Mouse (Mus musculus): ENCODE data around the gene Fzd2.

Gene Fzd2

DNA sequence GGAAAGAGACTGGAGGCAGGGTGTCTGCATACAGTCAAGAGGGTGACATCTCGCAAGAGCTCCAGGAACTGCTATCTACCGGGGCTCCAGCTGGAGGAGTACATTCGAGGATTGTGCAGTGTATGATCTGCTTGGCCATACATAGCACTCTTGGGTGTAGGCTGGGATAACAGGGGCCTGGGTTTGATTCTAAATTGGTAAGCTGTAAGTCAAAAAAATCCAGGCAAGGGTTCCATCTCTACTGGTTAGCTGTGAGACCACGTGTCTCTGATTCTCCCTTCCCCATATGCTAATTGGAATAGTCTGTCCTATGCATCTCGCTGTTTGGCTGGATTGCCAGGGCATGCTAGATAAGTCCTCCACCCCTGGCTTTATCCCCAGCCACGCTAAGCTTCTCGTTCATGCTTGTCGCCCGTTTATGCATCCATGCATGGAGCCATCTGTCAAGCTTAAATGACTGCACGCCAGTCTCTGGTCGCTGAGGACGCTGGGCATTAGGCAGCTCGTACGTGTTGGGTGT, 20.8 kb downstream of the Fzd2 start:
- no peak for DNase-seq (ENCODE audit: low read depth, low spot score)
- H3K27me3 ChIP-seq (ENCODE audit: control insufficient read depth, insufficient read depth, low read length, poor library complexity, severe bottlenecking): no peaks in the 10 kb centered on the region; the same call in 1 of the 2 replicates
- no peaks in the 10 kb centered on the region for H3K36me3 ChIP-seq (ENCODE audit: control insufficient read depth, insufficient read depth, low read length, poor library complexity, severe bottlenecking)

DNA sequence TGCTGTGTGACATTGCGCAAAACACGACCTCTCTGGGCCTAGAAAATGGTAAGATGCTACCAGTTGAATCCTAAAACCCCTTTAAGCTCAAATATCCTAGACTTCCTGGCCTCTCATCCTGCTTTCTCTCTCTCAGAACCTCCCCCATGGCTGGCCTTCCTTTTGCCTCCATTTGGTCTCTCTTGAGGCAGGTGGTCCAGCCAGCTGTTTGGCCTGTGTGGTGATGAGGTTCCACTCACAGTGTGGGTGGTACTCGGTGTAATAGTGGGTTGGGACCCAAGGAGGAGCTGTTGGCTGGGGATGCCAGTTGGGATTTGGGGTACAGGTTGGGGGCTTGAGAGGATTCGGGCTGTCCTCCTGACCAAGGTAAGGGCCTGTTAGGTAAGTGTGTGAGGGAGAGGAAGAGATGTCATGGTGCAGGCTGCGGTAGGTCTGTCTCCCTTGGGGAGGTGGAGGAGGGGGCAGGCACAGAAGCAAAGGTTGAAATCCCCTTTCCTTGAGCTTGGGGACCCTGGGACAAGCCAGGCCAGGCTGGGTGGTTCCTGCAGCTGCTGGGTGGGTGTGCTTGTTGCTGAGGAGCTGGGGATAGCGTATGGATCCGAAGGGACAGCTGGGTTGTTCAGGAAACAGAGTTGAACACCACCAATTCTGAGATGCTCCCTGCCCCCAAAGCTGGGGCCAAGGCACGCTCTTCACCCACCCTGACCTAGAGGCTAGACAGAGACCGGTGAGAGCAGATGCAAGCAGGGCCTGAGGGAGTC, 23.2 kb downstream of the Fzd2 start:
- no peaks in the 10 kb centered on the region for H3K36me3 ChIP-seq (ENCODE audit: control insufficient read depth, insufficient read depth, low read length, poor library complexity, severe bottlenecking)
- no peaks in the 10 kb centered on the region; the same call in 1 of the 2 replicates for H3K27me3 ChIP-seq (ENCODE audit: control insufficient read depth, insufficient read depth, low read length, poor library complexity, severe bottlenecking)
- DNase-seq (ENCODE audit: low read depth, low spot score): no peak

DNA sequence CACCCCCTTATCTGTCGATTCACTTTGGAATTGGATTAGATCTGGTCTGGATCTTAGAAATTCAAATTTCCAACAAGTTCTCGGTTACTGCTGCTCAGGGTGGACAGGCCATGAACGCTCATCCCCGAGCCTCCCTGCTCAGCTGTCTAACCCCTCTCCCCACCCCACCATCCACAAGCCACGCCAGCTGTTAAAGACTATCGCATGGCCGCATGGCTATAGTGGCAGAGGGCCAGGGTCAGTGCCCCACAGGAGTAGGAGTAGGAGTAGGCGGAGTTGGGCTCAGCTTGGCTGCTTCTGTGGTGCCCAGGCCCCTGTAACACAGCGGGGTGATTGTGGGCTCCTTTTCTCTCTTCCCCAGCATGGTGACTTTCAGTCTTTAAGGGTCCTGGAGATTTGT, 24.3 kb downstream of the Fzd2 start:
- Histone ChIP-seq H3K27me3 (ENCODE audit: control insufficient read depth, insufficient read depth, low read length, poor library complexity, severe bottlenecking) (no peaks in the 10 kb centered on the region; the same call in 1 of the 2 replicates), H3K36me3 (ENCODE audit: control insufficient read depth, insufficient read depth, low read length, poor library complexity, severe bottlenecking) (no peaks in the 10 kb centered on the region)
- no peak for DNase-seq (ENCODE audit: low read depth, low spot score)

DNA sequence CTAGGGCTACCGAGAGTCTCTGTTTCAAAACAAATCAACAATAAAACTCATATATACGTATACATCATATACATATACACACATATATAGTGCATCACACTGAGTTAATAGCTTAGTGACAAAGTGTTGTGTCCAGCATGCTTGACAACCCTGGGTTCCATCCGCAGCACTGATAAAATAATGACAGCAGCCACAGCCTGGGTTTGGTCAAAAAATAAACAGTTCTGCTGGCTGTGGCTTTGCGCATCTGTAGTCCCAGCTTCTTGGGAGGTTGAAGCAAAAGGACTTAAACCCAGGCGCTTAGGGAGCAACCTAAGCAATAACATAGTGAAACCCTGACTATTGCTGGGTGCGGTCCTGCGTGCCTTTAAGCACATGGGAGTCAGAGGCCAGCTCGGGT, 25.2 kb downstream of the Fzd2 start:
- Histone ChIP-seq H3K27me3 (ENCODE audit: control insufficient read depth, insufficient read depth, low read length, poor library complexity, severe bottlenecking) (no peaks in the 10 kb centered on the region; the same call in 1 of the 2 replicates), H3K36me3 (ENCODE audit: control insufficient read depth, insufficient read depth, low read length, poor library complexity, severe bottlenecking) (no peaks in the 10 kb centered on the region)
- DNase-seq (ENCODE audit: low read depth, low spot score): no peak

DNA sequence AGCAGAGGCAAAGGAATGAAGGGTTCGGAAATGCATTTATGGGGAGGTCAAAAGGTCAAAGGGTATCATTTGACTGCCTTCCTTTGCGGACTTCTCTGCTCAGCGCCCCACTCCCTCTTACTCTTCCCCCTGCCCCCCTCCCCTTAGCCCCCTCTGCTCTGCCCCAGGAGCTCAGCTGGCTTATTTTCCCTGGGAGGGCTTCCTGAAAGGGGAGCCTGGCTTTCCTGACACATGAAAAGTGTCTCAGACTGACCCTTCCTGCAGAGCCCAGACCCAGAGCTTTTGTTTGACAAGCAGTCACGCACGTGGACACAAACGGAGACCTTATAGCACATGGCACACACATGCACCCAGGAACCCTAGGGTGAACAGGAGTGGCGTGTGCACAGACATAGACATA, 26.5 kb downstream of the Fzd2 start:
- no peak for DNase-seq (ENCODE audit: low read depth, low spot score)

DNA sequence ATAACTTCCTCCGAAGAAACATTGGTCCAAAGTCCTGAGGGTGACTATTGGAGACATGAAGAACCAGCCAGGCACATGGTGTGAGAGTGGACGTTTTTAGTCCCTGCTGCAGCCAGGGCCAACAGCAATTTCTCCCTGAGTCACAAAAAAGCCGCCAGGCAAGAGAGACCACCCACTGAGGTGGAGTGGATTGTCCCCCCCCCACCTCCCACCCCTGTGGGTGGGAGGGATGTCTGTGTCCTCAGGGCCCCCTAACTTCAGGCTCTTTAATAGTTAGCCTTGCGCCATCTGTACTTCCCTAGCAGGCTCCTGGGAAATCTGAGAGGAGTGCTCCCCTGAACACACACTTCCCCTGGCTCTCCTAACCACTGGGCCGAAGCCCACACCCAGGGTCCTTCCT, 27.0 kb downstream of the Fzd2 start:
- DNase-seq (ENCODE audit: low read depth, low spot score): no peak
- no peaks in the 10 kb centered on the region for H3K36me3 ChIP-seq (ENCODE audit: control insufficient read depth, insufficient read depth, low read length, poor library complexity, severe bottlenecking)
- no peaks in the 10 kb centered on the region for H3K27me3 ChIP-seq (ENCODE audit: control insufficient read depth, insufficient read depth, low read length, poor library complexity, severe bottlenecking)

More for the DNA sequence above, 26.5 kb downstream of the Fzd2 start:
- no peaks in the 10 kb centered on the region for H3K36me3 ChIP-seq (ENCODE audit: control insufficient read depth, insufficient read depth, low read length, poor library complexity, severe bottlenecking)
- no peaks in the 10 kb centered on the region for H3K27me3 ChIP-seq (ENCODE audit: control insufficient read depth, insufficient read depth, low read length, poor library complexity, severe bottlenecking)

DNA sequence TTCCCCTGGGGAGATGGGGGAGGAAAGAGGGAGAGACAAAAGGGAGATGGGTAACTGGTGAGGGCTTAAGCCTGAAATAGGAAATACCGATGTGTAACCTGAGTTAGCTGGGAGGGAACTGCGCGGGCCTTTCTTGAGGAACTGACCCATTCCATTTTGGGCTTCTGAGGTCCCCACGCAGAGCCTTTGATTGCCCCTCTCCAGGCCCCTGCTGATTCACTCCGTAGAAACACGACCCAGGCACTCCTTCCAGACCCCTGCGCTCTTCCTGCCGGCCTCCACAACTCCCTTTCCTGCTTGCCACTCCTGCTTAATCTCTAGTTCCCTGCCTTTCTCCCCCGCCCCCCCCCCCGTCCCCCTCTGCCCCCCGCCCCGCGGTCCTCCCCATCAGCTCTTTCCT, 28.5 kb downstream of the Fzd2 start:
- DNase-seq (ENCODE audit: low read depth, low spot score): no peak
- no peaks in the 10 kb centered on the region for H3K27me3 ChIP-seq (ENCODE audit: control insufficient read depth, insufficient read depth, low read length, poor library complexity, severe bottlenecking)

DNA sequence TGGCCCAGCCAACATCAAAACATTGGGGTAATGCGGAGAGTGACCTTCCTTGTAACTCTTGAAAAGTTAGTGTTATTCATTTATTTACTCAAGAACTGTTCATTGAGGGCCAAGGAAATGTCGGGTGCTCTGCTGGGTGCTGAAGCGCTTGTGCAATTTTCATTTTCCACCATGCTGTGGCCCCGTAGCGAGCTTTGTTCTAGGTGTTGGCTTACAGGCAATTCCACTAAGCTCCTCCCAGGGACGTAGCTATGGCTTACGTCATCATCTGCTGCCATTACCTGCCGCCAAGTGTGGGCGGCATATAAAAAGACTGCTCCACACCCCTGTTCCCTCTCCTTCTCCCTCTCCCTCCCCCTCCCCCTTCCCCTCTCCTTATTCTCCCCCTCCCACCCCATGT, 29.2 kb downstream of the Fzd2 start:
- DNase-seq (ENCODE audit: low read depth, low spot score): no peak
- H3K27me3 ChIP-seq (ENCODE audit: control insufficient read depth, insufficient read depth, low read length, poor library complexity, severe bottlenecking): no peaks in the 10 kb centered on the region
- H3K36me3 ChIP-seq (ENCODE audit: control insufficient read depth, insufficient read depth, low read length, poor library complexity, severe bottlenecking): no peaks in the 10 kb centered on the region

More for the DNA sequence above, 28.5 kb downstream of the Fzd2 start:
- H3K36me3 ChIP-seq (ENCODE audit: control insufficient read depth, insufficient read depth, low read length, poor library complexity, severe bottlenecking): no peaks in the 10 kb centered on the region

DNA sequence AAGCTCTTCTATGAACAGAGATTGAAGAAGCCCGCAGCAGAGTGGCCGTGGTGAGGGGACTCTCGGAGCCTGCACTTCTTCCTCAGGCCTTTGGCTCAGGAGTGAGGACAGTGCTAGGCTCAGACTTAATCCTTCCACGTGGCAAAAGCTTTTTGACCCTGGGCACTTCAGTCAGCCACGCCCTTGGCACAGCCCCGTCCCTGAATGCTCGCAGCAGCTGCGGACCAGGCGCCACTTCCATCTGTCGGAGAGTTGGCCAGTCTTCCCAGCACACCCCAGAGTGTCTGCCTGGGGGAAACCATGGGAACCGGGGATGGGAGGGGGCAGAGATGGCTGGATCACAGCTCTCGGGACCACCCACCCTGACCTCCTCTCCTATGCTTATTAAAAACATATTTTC, 32.7 kb downstream of the Fzd2 start:
- DNase-seq (ENCODE audit: low read depth, low spot score): no peak
- no peaks in the 10 kb centered on the region for H3K36me3 ChIP-seq (ENCODE audit: control insufficient read depth, insufficient read depth, low read length, poor library complexity, severe bottlenecking)

DNA sequence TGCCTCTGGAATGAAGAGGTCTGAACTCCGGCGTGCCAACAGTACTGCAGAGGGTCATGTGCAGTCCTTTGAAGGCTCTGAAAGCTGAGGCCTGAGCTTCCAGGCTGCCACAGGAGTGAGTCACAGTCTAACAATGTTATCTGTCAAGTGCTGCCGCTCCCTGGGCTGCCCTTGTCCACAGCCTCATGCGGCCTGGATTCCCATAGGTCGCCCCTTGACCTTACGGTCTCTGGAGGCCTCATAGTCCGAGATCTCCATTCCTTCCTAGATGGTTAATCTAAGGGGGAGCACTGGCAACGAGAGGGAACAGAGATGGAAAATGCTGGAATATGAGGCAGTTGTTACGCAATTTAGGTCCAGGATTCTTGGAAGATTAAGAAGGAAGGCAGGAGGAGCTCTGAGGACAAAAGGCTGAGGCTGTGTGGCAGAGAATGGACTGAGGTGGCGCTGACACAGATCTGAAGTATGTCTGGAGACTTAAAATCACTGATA, 39.7 kb downstream of the Fzd2 start:
- DNase-seq (ENCODE audit: low read depth, low spot score): no peak
- Histone ChIP-seq H3K27me3 (ENCODE audit: control insufficient read depth, insufficient read depth, low read length, poor library complexity, severe bottlenecking) (no peaks in the 10 kb centered on the region), H3K36me3 (ENCODE audit: control insufficient read depth, insufficient read depth, low read length, poor library complexity, severe bottlenecking) (no peaks in the 10 kb centered on the region)

More for the DNA sequence above, 32.7 kb downstream of the Fzd2 start:
- H3K27me3 ChIP-seq (ENCODE audit: control insufficient read depth, insufficient read depth, low read length, poor library complexity, severe bottlenecking): no peaks in the 10 kb centered on the region

DNA sequence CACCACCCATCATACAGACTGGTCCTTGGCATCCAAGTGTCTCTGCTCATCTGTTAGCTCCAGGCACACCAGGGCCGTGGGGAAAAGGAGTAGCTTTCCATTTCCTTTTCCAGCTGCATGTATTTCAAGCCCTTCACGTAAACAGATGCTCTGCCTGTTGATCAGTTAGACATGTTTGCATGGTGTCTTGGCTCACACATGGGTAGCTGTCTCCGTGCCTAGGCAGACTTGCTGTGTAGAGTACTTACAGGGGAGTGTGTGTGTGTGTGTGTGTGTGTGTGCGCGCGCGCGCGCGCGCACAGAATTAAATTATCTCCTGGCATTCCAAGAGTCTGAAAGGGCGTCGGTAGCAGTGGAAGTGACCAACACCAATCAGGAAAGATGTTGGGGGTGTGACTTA, 42.0 kb downstream of the Fzd2 start:
- no peak for DNase-seq (ENCODE audit: low read depth, low spot score)
- no peaks in the 10 kb centered on the region for H3K27me3 ChIP-seq (ENCODE audit: control insufficient read depth, insufficient read depth, low read length, poor library complexity, severe bottlenecking)

DNA sequence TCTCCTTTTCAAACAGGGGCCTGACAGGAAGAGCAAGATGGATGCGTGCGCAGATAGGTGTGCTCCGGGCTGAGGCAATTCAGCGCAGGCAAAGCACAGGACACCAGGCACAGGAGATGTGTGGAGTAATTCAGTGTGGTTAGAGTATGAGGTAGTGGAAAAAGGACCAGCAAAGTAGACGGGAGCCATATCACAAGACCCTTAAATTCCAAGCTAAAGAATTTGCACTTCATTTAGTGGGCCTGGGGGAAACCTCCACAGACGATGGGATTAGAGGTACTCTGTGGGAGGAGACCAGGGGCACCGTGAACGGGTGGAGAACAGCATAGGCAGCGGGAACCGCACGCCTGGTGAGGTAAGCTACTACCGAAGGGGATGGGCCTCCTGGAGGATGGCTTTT, 43.7 kb downstream of the Fzd2 start:
- Histone ChIP-seq H3K36me3 (ENCODE audit: control insufficient read depth, insufficient read depth, low read length, poor library complexity, severe bottlenecking) (no peaks in the 10 kb centered on the region), H3K27me3 (ENCODE audit: control insufficient read depth, insufficient read depth, low read length, poor library complexity, severe bottlenecking) (no peaks in the 10 kb centered on the region)
- DNase-seq (ENCODE audit: low read depth, low spot score): no peak

More for the DNA sequence above, 42.0 kb downstream of the Fzd2 start:
- no peaks in the 10 kb centered on the region for H3K36me3 ChIP-seq (ENCODE audit: control insufficient read depth, insufficient read depth, low read length, poor library complexity, severe bottlenecking)

DNA sequence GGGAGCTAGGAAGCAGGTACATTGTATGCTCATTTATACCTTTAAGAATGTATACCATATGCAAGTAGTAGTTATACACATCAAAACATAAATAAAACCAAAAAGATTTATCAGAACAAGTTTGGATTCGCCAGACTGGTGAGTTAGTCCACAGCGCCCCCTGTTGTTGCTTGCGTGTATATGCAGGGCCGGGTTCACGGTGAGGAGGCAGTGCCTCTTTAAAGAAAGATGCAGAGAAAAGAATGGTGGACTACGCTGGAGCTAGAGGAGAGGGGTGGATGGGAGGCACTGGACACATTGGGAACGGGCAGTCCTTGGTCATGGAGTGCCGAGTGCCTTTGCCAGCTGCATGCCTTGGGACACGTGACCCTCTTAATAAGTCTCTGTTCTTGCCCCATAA, 47.2 kb downstream of the Fzd2 start:
- Histone ChIP-seq H3K36me3 (ENCODE audit: control insufficient read depth, insufficient read depth, low read length, poor library complexity, severe bottlenecking) (no peaks in the 10 kb centered on the region), H3K27me3 (ENCODE audit: control insufficient read depth, insufficient read depth, low read length, poor library complexity, severe bottlenecking) (no peaks in the 10 kb centered on the region)
- peak; percentile 49 for DNase-seq (ENCODE audit: low read depth, low spot score)

DNA sequence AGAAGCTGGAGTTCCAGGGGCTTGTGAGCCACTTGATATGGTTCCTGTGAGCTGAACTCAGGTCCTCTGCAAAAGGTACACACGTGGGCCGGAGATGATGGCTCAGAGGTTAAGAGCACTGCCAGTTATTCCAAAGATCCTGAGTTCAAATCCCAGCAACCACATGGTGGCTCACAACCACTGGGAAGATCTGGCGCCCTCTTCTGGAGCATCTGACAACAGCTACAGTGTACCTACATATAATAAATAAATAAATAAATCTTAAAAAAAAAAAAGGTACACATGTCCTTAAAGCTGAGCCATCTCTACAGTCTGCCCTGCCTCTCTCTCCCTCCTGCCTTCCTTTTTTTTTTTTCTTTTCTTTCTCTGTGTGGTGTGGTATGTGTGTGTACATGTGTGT, 48.6 kb downstream of the Fzd2 start:
- Histone ChIP-seq H3K27me3 (ENCODE audit: control insufficient read depth, insufficient read depth, low read length, poor library complexity, severe bottlenecking) (no peaks in the 10 kb centered on the region), H3K36me3 (ENCODE audit: control insufficient read depth, insufficient read depth, low read length, poor library complexity, severe bottlenecking) (no peaks in the 10 kb centered on the region)
- DNase-seq (ENCODE audit: low read depth, low spot score): peak; percentile 25

DNA sequence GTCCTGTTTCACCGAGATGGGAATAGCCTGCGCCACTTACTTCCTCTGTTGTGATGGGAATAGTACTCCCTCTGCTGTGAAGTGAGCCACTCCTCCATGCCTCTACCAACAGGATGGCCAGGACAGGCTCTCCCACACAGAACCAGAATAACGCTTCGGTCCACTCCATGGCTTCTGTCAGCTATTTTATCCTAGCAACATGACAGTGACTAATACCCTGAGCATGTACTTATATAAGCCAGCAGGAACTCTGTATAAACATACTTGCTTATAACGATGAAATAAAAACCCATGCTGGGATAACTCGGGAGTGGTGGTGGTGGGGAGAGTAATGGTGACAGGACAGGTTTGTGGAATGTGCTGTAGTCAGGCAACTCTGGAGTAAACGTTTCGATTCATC, 51.7 kb downstream of the Fzd2 start:
- Histone ChIP-seq H3K36me3 (ENCODE audit: control insufficient read depth, insufficient read depth, low read length, poor library complexity, severe bottlenecking) (no peaks in the 10 kb centered on the region), H3K27me3 (ENCODE audit: control insufficient read depth, insufficient read depth, low read length, poor library complexity, severe bottlenecking) (no peaks in the 10 kb centered on the region)
- DNase-seq (ENCODE audit: low read depth, low spot score): no peak

Measured in splenic B cell, adult 2 months (primary cell).